Mouse (Mus musculus): ENCODE data around the gene Aldh3b2.

Aldh3b2 gene

GRCm38 (mm10) chr19:4012432-4013022, 40.4 kb downstream of the Aldh3b2 start, which contains the start of gene Ndufv1:
TSS of gene Ndufv1 (minus strand) at chr19:4012806.
- peak; percentile 93 to 95 for DNase-seq (ENCODE audit: low spot score in 2 of 2)

- DNase-seq (ENCODE audit: low spot score in 2 of 2) = no peak
Measured at GRCm38 (mm10) chr19:4013066-4013465, 40.9 kb downstream of the Aldh3b2 start.

- no peak for DNase-seq (ENCODE audit: low spot score in 2 of 2)
Measured at GRCm38 (mm10) chr19:4014802-4015201, 42.7 kb downstream of the Aldh3b2 start.

GRCm38 (mm10) chr19:4015635-4016034, 43.5 kb downstream of the Aldh3b2 start:
- DNase-seq (ENCODE audit: low spot score in 2 of 2) = no peak

- DNase-seq (ENCODE audit: low spot score in 2 of 2) = no peak
Measured at GRCm38 (mm10) chr19:4017921-4018587, 45.9 kb downstream of the Aldh3b2 start.

- peak; percentile 74 to 80 for DNase-seq (ENCODE audit: low spot score in 2 of 2)
Measured at GRCm38 (mm10) chr19:4018743-4019583, 46.8 kb downstream of the Aldh3b2 start.

GRCm38 (mm10) chr19:4023185-4023584, 51.1 kb downstream of the Aldh3b2 start:
- no peak for DNase-seq (ENCODE audit: low spot score in 2 of 2)

GRCm38 (mm10) chr19:4027576-4027975, 55.4 kb downstream of the Aldh3b2 start:
- DNase-seq (ENCODE audit: low spot score in 2 of 2) = no peak
